Mouse (Mus musculus): ENCODE measurements around the gene Adm2. TPM values are rescaled to one million over a fixed set of nuclear protein-coding genes. Genes with fewer than 3 reads are reported as not detected.
A peak's percentile ranks its signal among the peaks of the same experiment; 100 is the strongest.

The Adm2 gene
- polyA plus RNA-seq, 1 experiment = 0.26 TPM

- DNase-seq (ENCODE audit: low read depth) = no peak
Observed at GRCm38 (mm10) chr15:89309962-89310498, 12.5 kb upstream of the Adm2 start.

- DNase-seq (ENCODE audit: low read depth) = no peak
Observed at GRCm38 (mm10) chr15:89313359-89313758, 9.2 kb upstream of the Adm2 start.

GRCm38 (mm10) chr15:89314107-89314506, 8.4 kb upstream of the Adm2 start:
- no peak for DNase-seq (ENCODE audit: low read depth)

GRCm38 (mm10) chr15:89314511-89315189, 7.9 kb upstream of the Adm2 start:
- DNase-seq (ENCODE audit: low read depth) = no peak

- DNase-seq (ENCODE audit: low read depth) = peak; percentile 45
Observed at GRCm38 (mm10) chr15:89315190-89315731, 7.3 kb upstream of the Adm2 start, which contains the start of gene Sbf1. Gene Sbf1, minus strand, starts transcription at chr15:89315311.

- DNase-seq (ENCODE audit: low read depth) = no peak
Observed at GRCm38 (mm10) chr15:89316146-89316545, 6.4 kb upstream of the Adm2 start.

GRCm38 (mm10) chr15:89321264-89321663, 1.3 kb upstream of the Adm2 start:
- no peak for DNase-seq (ENCODE audit: low read depth)

GRCm38 (mm10) chr15:89323656-89324055, 1.1 kb downstream of the Adm2 start:
- DNase-seq (ENCODE audit: low read depth) = no peak

GRCm38 (mm10) chr15:89326441-89326840, 3.9 kb downstream of the Adm2 start:
- no peak for DNase-seq (ENCODE audit: low read depth)

- DNase-seq (ENCODE audit: low read depth) = no peak
Observed at GRCm38 (mm10) chr15:89334271-89334670, 11.8 kb downstream of the Adm2 start, which contains the start of gene Miox. Gene Miox, plus strand, starts transcription at chr15:89334398.

GRCm38 (mm10) chr15:89334774-89335537, 12.4 kb downstream of the Adm2 start:
- no peak for DNase-seq (ENCODE audit: low read depth)

GRCm38 (mm10) chr15:89336422-89336821, 13.9 kb downstream of the Adm2 start:
- no peak for DNase-seq (ENCODE audit: low read depth)

GRCm38 (mm10) chr15:89339696-89340095, 17.2 kb downstream of the Adm2 start:
- DNase-seq (ENCODE audit: low read depth) = no peak

- no peak for DNase-seq (ENCODE audit: low read depth)
Observed at GRCm38 (mm10) chr15:89340136-89340535, 17.6 kb downstream of the Adm2 start.

GRCm38 (mm10) chr15:89341678-89342077, 19.2 kb downstream of the Adm2 start:
- no peak for DNase-seq (ENCODE audit: low read depth)

- DNase-seq (ENCODE audit: low read depth) = no peak
Observed at GRCm38 (mm10) chr15:89343325-89343724, 20.8 kb downstream of the Adm2 start.

GRCm38 (mm10) chr15:89350447-89350846, 27.9 kb downstream of the Adm2 start:
- DNase-seq (ENCODE audit: low read depth) = no peak

GRCm38 (mm10) chr15:89351302-89351701, 28.8 kb downstream of the Adm2 start:
- DNase-seq (ENCODE audit: low read depth) = no peak

GRCm38 (mm10) chr15:89352054-89352453, 29.5 kb downstream of the Adm2 start:
- DNase-seq (ENCODE audit: low read depth) = no peak

- DNase-seq (ENCODE audit: low read depth) = no peak
Observed at GRCm38 (mm10) chr15:89352795-89353194, 30.3 kb downstream of the Adm2 start.

- no peak for DNase-seq (ENCODE audit: low read depth)
Observed at GRCm38 (mm10) chr15:89353837-89354236, 31.3 kb downstream of the Adm2 start.

- DNase-seq (ENCODE audit: low read depth) = no peak
Observed at GRCm38 (mm10) chr15:89354455-89354854, 31.9 kb downstream of the Adm2 start.
